Mouse (Mus musculus): ENCODE measurements around the gene Gm28047.

- TF ChIP-seq GATA1 (IDR thresholded peaks at IDR 0.05; ENCODE audit: low read length) (no peak), TAL1 (IDR thresholded peaks at IDR 0.05; ENCODE audit: low read length) (no peak)
Observed at GRCm38 (mm10) chr15:102516728-102517404, 108.0 kb downstream of the Gm28047 start, which contains the start of gene Map3k12.

Data from erythroblast, embryonic 14.5 days (primary cell).